Mouse (Mus musculus) erythroblast, embryonic 14.5 days (primary cell): ENCODE data around the gene Tmem200b. TPM values are rescaled to one million over a fixed set of nuclear protein-coding genes. Genes with fewer than 3 reads are reported as not detected.

ENCODE experiments used
- H3K27me3 ChIP-seq: 2 replicates; pipeline ENCODE4 v1.6.1; 2012; ENCODE audit warnings: inconsistent platforms; ENCODE audit not compliant: control insufficient read depth
- H3K36me3 ChIP-seq: 2 replicates; pipeline ENCODE4 v1.6.1; 2012; ENCODE audit warnings: mild to moderate bottlenecking, inconsistent platforms; ENCODE audit not compliant: control insufficient read depth
- H3K4me1 ChIP-seq: 2 replicates; pipeline ENCODE4 v1.6.1; 2012; ENCODE audit warnings: inconsistent platforms; ENCODE audit not compliant: control insufficient read depth
- H3K4me3 ChIP-seq: replicated peaks from 2 replicates; pipeline ENCODE3; 2012; ENCODE audit warnings: moderate library complexity, mild to moderate bottlenecking, inconsistent platforms
- H3K9me3 ChIP-seq: 2 replicates; pipeline ENCODE4 v1.6.1; 2012; ENCODE audit warnings: low read length, inconsistent platforms, mixed read lengths; ENCODE audit not compliant: control insufficient read depth
- GATA1 ChIP-seq: IDR thresholded peaks from 2 replicates; pipeline ENCODE4 v1.6.1; 2012; ENCODE audit warnings: low read length, inconsistent platforms, mixed read lengths
- TAL1 ChIP-seq: IDR thresholded peaks from 3 replicates; pipeline ENCODE4 v1.6.1; 2012; ENCODE audit warnings: low read length, inconsistent platforms, mixed read lengths
- polyA plus RNA-seq: library from polyadenylated mRNA; stranded (reverse); fragments of >175 nt; gene quantifications from 2 replicates; pipeline ENCODE4 v1.2.3, GENCODE M21; 2012

Gene Tmem200b
- polyA plus RNA-seq, 1 experiment, result not detected

DNA sequence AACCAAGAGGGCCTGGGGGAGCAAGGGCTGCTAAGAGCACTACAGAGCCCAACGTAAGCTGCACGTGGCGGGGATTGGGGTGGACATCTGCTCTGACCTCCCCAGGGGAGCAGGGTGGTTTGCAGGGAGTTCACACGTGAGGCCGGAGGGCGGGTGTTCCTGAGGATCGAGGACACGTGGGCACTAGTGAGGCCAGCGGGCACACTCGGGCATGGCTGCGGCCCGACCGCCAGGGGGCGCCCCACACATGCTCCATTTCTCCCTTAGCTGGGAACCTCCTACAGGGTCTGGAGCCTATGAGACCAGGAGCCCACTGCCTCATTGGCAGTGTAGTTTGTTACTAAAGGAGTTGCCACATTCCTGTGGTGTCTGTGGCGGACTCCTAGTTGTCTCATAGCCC, 5.1 kb upstream of the Tmem200b start:
- Histone ChIP-seq H3K36me3 (peaks cover 13% of the 10 kb centered on the region), H3K4me1 (peaks cover 14% of the 10 kb centered on the region), H3K9me3 (peaks cover 12% of the 10 kb centered on the region; the same call in 1 of the 2 replicates), H3K4me3 (no peak overlapping the region), H3K27me3 (peaks cover 99% of the 10 kb centered on the region)
- TF ChIP-seq GATA1 (no peak), TAL1 (no peak)

DNA sequence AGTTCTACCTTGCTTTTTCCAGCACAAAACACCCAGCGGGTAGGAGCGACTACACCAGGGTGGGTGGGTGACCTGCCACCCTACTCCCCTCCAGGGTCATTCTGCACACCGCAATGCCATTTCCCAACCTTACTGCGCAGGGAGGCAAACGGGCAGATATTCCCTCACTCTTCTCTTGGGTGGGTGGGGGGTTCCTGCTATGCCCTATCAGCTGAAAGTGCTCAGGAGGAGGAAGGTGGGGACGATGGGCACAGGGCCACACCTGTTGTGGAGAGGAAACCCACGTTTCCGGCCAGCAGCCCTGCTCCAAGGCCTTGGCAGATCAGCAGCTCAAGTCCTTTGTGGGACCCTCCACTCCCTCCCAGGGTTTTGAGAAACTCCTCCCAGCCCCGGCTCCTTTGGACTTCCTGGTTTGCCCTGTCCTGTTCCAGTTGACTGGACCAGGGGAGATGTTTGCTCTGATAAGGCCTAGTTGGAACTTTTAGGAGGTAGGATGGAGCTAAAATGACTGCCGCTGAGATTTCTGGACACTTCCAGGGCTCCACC, 4.5 kb upstream of the Tmem200b start:
- Histone ChIP-seq H3K4me1 (peaks cover 20% of the 10 kb centered on the region), H3K36me3 (peaks cover 16% of the 10 kb centered on the region), H3K4me3 (no peak overlapping the region), H3K9me3 (peaks cover 12% of the 10 kb centered on the region; the same call in 1 of the 2 replicates), H3K27me3 (peaks cover 99% of the 10 kb centered on the region)
- TF ChIP-seq TAL1 (no peak), GATA1 (no peak)

GRCm38 (mm10) chr4:131918026-131918533, 3.5 kb upstream of the Tmem200b start:
- Histone ChIP-seq H3K27me3 (peaks cover 99% of the 10 kb centered on the region), H3K4me3 (no peak overlapping the region), H3K36me3 (peaks cover 26% of the 10 kb centered on the region), H3K4me1 (peaks cover 30% of the 10 kb centered on the region), H3K9me3 (peaks cover 21% of the 10 kb centered on the region)
- no peak for TF ChIP-seq TAL1

DNA sequence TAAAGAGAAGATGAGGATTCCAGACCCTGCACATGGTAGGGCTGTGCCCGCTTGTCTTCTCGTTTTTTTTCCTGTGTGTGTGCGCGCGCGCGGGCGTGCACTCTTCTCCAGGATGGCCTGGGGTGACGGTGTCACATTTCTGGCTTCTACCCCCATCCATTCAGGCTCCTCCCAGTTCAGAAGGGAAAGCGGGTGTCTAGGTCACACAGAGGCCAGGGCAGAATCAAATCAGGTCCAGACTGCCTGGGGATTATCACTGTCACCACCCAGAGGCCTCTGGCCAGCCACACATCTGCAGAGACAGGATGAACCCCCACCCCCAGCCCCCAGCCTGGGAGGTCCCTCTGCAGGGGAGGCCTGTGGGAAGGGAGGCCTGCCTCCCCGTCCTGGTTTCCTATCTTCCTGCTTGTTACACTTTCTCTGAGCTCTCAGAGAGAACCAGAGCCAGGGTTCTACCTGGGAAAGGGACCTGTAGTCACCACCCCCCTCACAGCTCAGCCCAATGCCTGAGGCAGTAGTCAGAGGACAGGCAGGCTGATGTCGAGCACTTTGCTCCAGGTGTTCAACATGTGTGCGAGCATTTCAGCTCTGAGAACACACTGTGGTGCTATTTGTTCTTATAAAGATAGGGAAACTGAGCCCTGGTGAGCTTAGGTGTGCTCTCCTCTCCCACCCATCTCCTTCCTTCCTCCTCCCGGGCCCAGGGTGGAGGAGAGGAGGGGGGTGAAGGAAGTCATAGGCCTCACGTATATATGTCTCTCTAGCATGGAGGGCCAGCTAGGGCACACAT, 2.7 kb upstream of the Tmem200b start:
- H3K4me3 ChIP-seq, result no peak overlapping the region
- H3K36me3 ChIP-seq, result peaks cover 34% of the 10 kb centered on the region
- peaks cover 30% of the 10 kb centered on the region for H3K4me1 ChIP-seq
- H3K27me3 ChIP-seq, result peaks cover 99% of the 10 kb centered on the region
- no peak for TF ChIP-seq TAL1
- TF ChIP-seq GATA1, result no peak
- H3K9me3 ChIP-seq, result peaks cover 22% of the 10 kb centered on the region

GRCm38 (mm10) chr4:131919506-131920140, 1.9 kb upstream of the Tmem200b start:
- H3K36me3 ChIP-seq, result peaks cover 41% of the 10 kb centered on the region
- H3K27me3 ChIP-seq, result peaks cover 96% of the 10 kb centered on the region
- TF ChIP-seq TAL1 (no peak), GATA1 (no peak)
- no peak overlapping the region for H3K4me3 ChIP-seq
- peaks cover 30% of the 10 kb centered on the region for H3K4me1 ChIP-seq
- peaks cover 22% of the 10 kb centered on the region for H3K9me3 ChIP-seq

DNA sequence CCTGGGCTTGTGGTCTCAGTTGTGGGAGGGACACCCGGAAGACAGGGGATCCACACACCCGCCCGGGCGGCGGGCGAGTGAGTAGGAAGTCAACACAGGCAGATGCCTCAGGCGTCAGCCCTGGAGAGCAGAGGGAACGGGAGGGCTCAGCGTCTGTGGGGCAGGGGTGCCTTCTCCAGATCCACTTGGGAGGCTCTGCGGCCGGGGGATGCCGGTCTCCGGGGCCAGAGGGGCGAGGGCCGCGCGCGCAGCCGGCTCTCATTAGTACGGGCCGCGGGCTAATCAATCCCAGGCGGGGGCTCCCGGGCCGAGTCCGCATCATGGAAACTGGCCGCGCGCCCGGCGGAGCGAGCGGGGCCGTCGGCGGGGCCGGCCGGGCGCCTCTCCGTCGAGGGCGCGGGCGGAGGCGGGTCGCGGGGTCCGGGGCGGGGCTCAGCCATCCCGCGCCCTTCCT, 1.4 kb upstream of the Tmem200b start:
- TF ChIP-seq TAL1 (no peak), GATA1 (no peak)
- Histone ChIP-seq H3K4me3 (no peak overlapping the region), H3K4me1 (peaks cover 30% of the 10 kb centered on the region), H3K27me3 (peaks cover 93% of the 10 kb centered on the region), H3K9me3 (peaks cover 20% of the 10 kb centered on the region), H3K36me3 (peaks cover 47% of the 10 kb centered on the region)

DNA sequence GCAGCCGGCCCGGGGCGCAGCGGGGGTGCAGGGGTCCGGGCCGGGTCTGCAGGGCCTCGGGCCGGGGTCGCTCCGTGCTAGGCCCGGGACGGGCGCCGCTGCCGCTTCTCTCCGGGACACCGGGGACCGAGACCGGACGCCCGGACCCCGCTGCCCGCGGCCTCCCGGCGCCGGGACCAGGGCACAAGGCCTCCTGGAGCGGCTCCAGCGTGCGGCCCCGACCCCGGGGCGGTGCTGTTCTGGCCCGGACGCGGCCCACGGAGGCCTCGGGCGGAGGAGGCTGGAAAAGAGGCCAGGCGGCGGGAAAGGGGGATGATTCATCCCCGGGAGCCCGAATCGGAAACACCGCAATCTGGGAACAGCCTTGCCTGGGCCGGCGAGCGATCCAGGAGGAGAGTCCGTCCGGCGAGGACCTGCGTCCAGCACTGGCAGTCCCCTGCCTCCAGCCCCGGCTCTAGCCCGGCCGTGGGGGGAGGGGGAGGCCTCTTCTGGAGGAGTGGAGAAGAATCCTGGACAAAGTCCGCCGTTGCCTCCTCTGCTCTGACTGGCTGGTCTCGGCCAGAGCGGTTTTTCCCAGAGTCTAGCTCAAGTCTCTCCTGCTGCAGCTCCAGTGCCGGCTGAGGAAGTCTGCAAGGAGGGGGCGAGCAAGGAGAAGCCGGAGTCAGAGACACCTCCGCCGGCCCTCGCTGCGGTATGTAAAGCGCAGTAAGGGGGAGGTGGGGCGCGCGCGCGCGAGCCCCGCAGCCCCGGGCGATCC, 798 bp upstream of the Tmem200b start:
- H3K36me3 ChIP-seq, result peaks cover 53% of the 10 kb centered on the region
- TF ChIP-seq TAL1, result no peak
- no peak for TF ChIP-seq GATA1
- peaks cover 30% of the 10 kb centered on the region for H3K4me1 ChIP-seq
- peak overlapping the region; percentile 42 for H3K4me3 ChIP-seq
- H3K9me3 ChIP-seq, result peaks cover 19% of the 10 kb centered on the region
- peaks cover 87% of the 10 kb centered on the region for H3K27me3 ChIP-seq

- TF ChIP-seq TAL1, result no peak
- TF ChIP-seq GATA1, result no peak
- H3K4me1 ChIP-seq, result peaks cover 24% of the 10 kb centered on the region
These were observed 833 bp downstream of the Tmem200b start for GRCm38 (mm10) chr4:131922404-131922803.

More at GRCm38 (mm10) chr4:131922404-131922803, 833 bp downstream of the Tmem200b start:
- Histone ChIP-seq H3K27me3 (peaks cover 71% of the 10 kb centered on the region), H3K36me3 (peaks cover 69% of the 10 kb centered on the region), H3K9me3 (peaks cover 17% of the 10 kb centered on the region), H3K4me3 (no peak overlapping the region)
